Mouse (Mus musculus) stomach, embryonic 16.5 days (tissue): ENCODE data around the gene Pbld2. TPM values are rescaled to one million over a fixed set of nuclear protein-coding genes. Genes with fewer than 3 reads are reported as not detected.

Experiments
- ATAC-seq: fragments of 200-750 bp; cut with Nextera tagmentation; 2 replicates; pipeline ENCODE4 v1.8.0; 2017; ENCODE audit warnings: moderate number of reproducible peaks, moderate TSS enrichment; ENCODE audit not compliant: insufficient read depth, low FRiP score
- H3K27ac ChIP-seq: fragments of 300-500 bp; sonication (generic); 2 replicates; pipeline ENCODE4 v1.5.1; 2014; ENCODE audit warnings: low read length
- H3K27me3 ChIP-seq: fragments of 300-500 bp; sonication (generic); 2 replicates; pipeline ENCODE4 v1.6.1; 2014; ENCODE audit warnings: low read length, control low read depth, mixed read lengths; ENCODE audit not compliant: control insufficient read depth, insufficient read depth
- H3K36me3 ChIP-seq: fragments of 300-500 bp; sonication (generic); 2 replicates; pipeline ENCODE4 v1.6.1; 2014; ENCODE audit warnings: low read length; ENCODE audit not compliant: control insufficient read depth, insufficient read depth
- H3K4me1 ChIP-seq: fragments of 300-500 bp; sonication (generic); 2 replicates; pipeline ENCODE4 v1.6.1; 2014; ENCODE audit warnings: low read length, control low read depth, mixed read lengths; ENCODE audit not compliant: control insufficient read depth, insufficient read depth
- H3K4me2 ChIP-seq: fragments of 300-500 bp; sonication (generic); 2 replicates; pipeline ENCODE4 v1.6.1; 2014; ENCODE audit warnings: low read depth, low read length, mixed read lengths
- H3K4me3 ChIP-seq: fragments of 300-500 bp; sonication (generic); replicated peaks from 2 replicates; pipeline ENCODE4 v1.5.1; 2014; ENCODE audit warnings: mild to moderate bottlenecking, low read length
- H3K9ac ChIP-seq: fragments of 300-500 bp; sonication (generic); 2 replicates; pipeline ENCODE4 v1.6.1; 2014; ENCODE audit warnings: low read length
- H3K9me3 ChIP-seq: fragments of 300-500 bp; sonication (generic); replicated peaks from 2 replicates; pipeline ENCODE4 v1.6.1; 2016; ENCODE audit warnings: low read length, control low read depth; ENCODE audit not compliant: control insufficient read depth
- WGBS: fragments of 180-500 bp; shearing (Covaris S2); extraction: QIAGEN DNeasy Blood & Tissue Kit; methylation state at CpG from one replicate; pipeline ENCODE4 v1.1.7; 2014; 5-methylcytosine and 5-hydroxymethylcytosine counted together
- polyA plus RNA-seq: library from polyadenylated mRNA; unstranded; fragments of >200 nt; fragmentation: Nextera tagmentation; extraction: Ambion mirVana; gene quantifications from 2 replicates; pipeline ENCODE4 v1.2.1, GENCODE M21; 2015

The Pbld2 gene
- polyA plus RNA-seq, 1 experiment from 2014 or later, result 5.2 TPM

GRCm38 (mm10) chr10:63092616-63093550 lies 68.8 kb downstream of the Pbld2 start:
- Histone ChIP-seq H3K36me3 (no peaks in the 10 kb centered on the region), H3K27me3 (peaks cover 4% of the 10 kb centered on the region; the same call in 1 of the 2 replicates), H3K9me3 (no peaks in the 10 kb centered on the region), H3K4me2 (no peak overlapping the region), H3K4me3 (no peak overlapping the region), H3K27ac (no peak overlapping the region), H3K4me1 (no peaks in the 10 kb centered on the region), H3K9ac (no peak overlapping the region)
- ATAC-seq, result no peak
- 71% methylated on average over 10 of the region's 10 CpGs for WGBS

- Histone ChIP-seq H3K9ac (no peak overlapping the region), H3K27me3 (peaks cover 17% of the 10 kb centered on the region), H3K27ac (no peak overlapping the region), H3K36me3 (no peaks in the 10 kb centered on the region), H3K4me2 (no peak overlapping the region), H3K9me3 (no peaks in the 10 kb centered on the region), H3K4me1 (0 out of 2 replicates have a peak, but pooled peaks cover 6% of the 10 kb centered on the region), H3K4me3 (no peak overlapping the region)
- no peak for ATAC-seq
- 67% methylated on average over 2 of the region's 2 CpGs for WGBS
Observed at GRCm38 (mm10) chr10:63096757-63097156, 72.6 kb downstream of the Pbld2 start.

GRCm38 (mm10) chr10:63098191-63098590 lies 74.1 kb downstream of the Pbld2 start:
- Histone ChIP-seq H3K4me2 (no peak overlapping the region), H3K36me3 (no peaks in the 10 kb centered on the region), H3K9me3 (no peaks in the 10 kb centered on the region), H3K4me1 (0 out of 2 replicates have a peak, but pooled peaks cover 6% of the 10 kb centered on the region), H3K4me3 (no peak overlapping the region), H3K9ac (no peak overlapping the region), H3K27ac (no peak overlapping the region), H3K27me3 (peaks cover 17% of the 10 kb centered on the region)
- no peak for ATAC-seq
- WGBS, result 61% methylated on average over 12 of the region's 12 CpGs

- no peak for ATAC-seq
- 8% methylated on average over 16 of the region's 16 CpGs for WGBS
- Histone ChIP-seq H3K9me3 (no peaks in the 10 kb centered on the region), H3K4me2 (peak within 1 kb of the TSS; percentile 96), H3K36me3 (no peaks in the 10 kb centered on the region), H3K4me3 (peak within 1 kb of the TSS; percentile 59), H3K27ac (no peak within 1 kb of the TSS), H3K4me1 (0 out of 2 replicates have a peak, but pooled peaks cover 6% of the 10 kb centered on the region), H3K27me3 (peaks cover 17% of the 10 kb centered on the region), H3K9ac (peak within 1 kb of the TSS; percentile 67)
Observed at GRCm38 (mm10) chr10:63099521-63099920, 75.4 kb downstream of the Pbld2 start, which contains the start of gene Atoh7. Gene Atoh7 (plus strand): TSS chr10:63099651.

GRCm38 (mm10) chr10:63099941-63100562 lies 75.9 kb downstream of the Pbld2 start:
- H3K4me3 ChIP-seq, result peak overlapping the region; percentile 59
- no peaks in the 10 kb centered on the region for H3K9me3 ChIP-seq
- ATAC-seq, result peak; percentile 86
- no peaks in the 10 kb centered on the region for H3K36me3 ChIP-seq
- H3K9ac ChIP-seq, result peak overlapping the region; percentile 67
- peak overlapping the region; percentile 96 for H3K4me2 ChIP-seq
- 0 out of 2 replicates have a peak, but pooled peaks cover 6% of the 10 kb centered on the region for H3K4me1 ChIP-seq
- WGBS, result under 1% methylated on average over 62 of the region's 62 CpGs
- no peak overlapping the region for H3K27ac ChIP-seq
- H3K27me3 ChIP-seq, result peaks cover 17% of the 10 kb centered on the region

GRCm38 (mm10) chr10:63100657-63101056 lies 76.5 kb downstream of the Pbld2 start:
- 10% methylated on average over 9 of the region's 9 CpGs for WGBS
- H3K4me3 ChIP-seq, result peak overlapping the region; percentile 59
- H3K4me1 ChIP-seq, result 0 out of 2 replicates have a peak, but pooled peaks cover 6% of the 10 kb centered on the region
- no peak for ATAC-seq
- H3K36me3 ChIP-seq, result no peaks in the 10 kb centered on the region
- H3K9me3 ChIP-seq, result no peaks in the 10 kb centered on the region
- peaks cover 17% of the 10 kb centered on the region for H3K27me3 ChIP-seq
- peak overlapping the region; percentile 96 for H3K4me2 ChIP-seq
- no peak overlapping the region for H3K27ac ChIP-seq
- peak overlapping the region; percentile 67; the same call in 1 of the 2 replicates for H3K9ac ChIP-seq

Other genes with a start within 250 kb of the Pbld2 start
- gene Ccar1, start 232.0 kb upstream of the Pbld2 start, polyA plus RNA-seq, result 103 TPM in 2 replicates
- 15.3 and 20.5 TPM in 2 replicates for gene Tet1, start 115.3 kb upstream of the Pbld2 start, polyA plus RNA-seq
- gene Slc25a16, start 103.7 kb upstream of the Pbld2 start, polyA plus RNA-seq, result 13.4 and 13.9 TPM in 2 replicates
- gene Dna2, start 77.3 kb upstream of the Pbld2 start, polyA plus RNA-seq, result 13.1 and 15.1 TPM in 2 replicates
- gene Rufy2, start 44.1 kb upstream of the Pbld2 start, polyA plus RNA-seq, result 21.9 TPM in 2 replicates
- gene Hnrnph3, start 98 bp upstream of the Pbld2 start, polyA plus RNA-seq, result 84.1 and 86.5 TPM in 2 replicates
- gene Pbld1, start 35.8 kb downstream of the Pbld2 start, polyA plus RNA-seq, result 6.1 and 6.9 TPM in 2 replicates
- not detected in 2 replicates for gene Atoh7, start 75.3 kb downstream of the Pbld2 start, polyA plus RNA-seq
- gene Mypn, start 179.6 kb downstream of the Pbld2 start, polyA plus RNA-seq, result 0.09 and 2.2 TPM in 2 replicates
- 39.9 and 41.1 TPM in 2 replicates for gene Herc4, start 219.5 kb downstream of the Pbld2 start, polyA plus RNA-seq